Comparison of ENCODE assay signal across 8 mouse cellular contexts in the genomic region with DNA sequence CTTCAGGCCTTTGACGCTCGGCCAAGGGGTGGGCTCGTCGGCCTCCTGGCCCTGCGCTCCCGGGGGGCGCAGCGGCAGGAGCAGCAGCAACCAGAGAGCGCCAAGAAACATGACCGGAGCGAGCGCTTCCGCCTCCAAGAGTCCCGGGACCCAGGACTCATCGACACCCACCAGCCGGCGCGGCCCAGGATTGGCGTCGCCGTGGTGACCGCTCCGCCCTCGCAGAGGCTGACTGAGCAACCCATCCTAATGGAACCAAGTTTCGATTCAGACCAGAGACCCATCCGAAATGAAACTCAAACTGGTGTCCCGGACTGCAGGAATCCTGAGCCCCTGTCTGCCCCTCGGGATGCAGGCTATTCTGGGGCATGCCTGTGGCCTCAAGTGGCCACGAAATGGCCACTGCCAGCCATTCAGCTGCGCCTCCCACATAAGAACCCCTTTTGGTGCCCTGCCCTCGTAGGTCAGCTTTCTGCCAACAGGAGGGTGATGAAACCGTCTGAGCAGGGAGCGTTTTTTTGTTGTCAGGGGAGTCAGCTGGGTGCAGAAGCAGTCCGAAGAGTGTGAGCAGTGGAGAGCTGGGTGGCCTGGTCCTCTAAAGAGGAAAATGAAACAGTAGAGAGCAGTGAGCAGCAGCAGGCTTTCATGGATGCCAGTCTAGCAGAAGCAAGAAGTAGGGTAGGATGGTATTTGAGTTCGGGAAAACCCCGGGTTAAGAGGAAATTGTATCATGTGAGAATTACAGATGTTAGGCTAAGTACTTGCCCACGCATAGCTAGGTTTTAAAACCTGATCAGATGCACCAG. TPM values are rescaled to one million over a fixed set of nuclear protein-coding genes. Genes with fewer than 3 reads are reported as not detected.
A peak's percentile ranks its signal among the peaks of the same experiment; 100 is the strongest.
DNase-seq lines count a peak whose midpoint lies in the region; ATAC-seq and TF ChIP-seq lines count a peak whose summit lies in the region.

TSS of gene Tor3a (minus strand) at position 162 of the 806 bp plus-strand sequence.

- no peaks in the 10 kb centered on the region for H3K27me3 ChIP-seq in heart, embryonic 12.5 days (replicated peaks)
- H3K27me3 ChIP-seq in kidney, embryonic 16.5 days (ENCODE audit: insufficient read depth, low read length), result no peaks in the 10 kb centered on the region
- no peaks in the 10 kb centered on the region for H3K27me3 ChIP-seq in liver, embryonic 13.5 days
- H3K27me3 ChIP-seq in stomach, embryonic 14.5 days (ENCODE audit: control insufficient read depth, insufficient read depth, low read length), result no peaks in the 10 kb centered on the region

- peak within 1 kb of the TSS; percentile 81 for H3K4me2 ChIP-seq in heart, embryonic 12.5 days
- H3K4me2 ChIP-seq in kidney, embryonic 16.5 days (replicated peaks; ENCODE audit: low read depth, low read length), result peak within 1 kb of the TSS; percentile 100
- H3K4me2 ChIP-seq in liver, embryonic 13.5 days, result peak within 1 kb of the TSS; percentile 99
- H3K4me2 ChIP-seq in stomach, embryonic 14.5 days (replicated peaks; ENCODE audit: low read depth, low read length), result peak within 1 kb of the TSS; percentile 97

- H3K36me3 ChIP-seq in heart, embryonic 12.5 days, result 0 out of 2 replicates have a peak, but pooled peaks cover 5% of the 10 kb centered on the region
- H3K36me3 ChIP-seq in kidney, embryonic 16.5 days (ENCODE audit: insufficient read depth, low read length), result no peaks in the 10 kb centered on the region
- peaks cover 1% of the 10 kb centered on the region for H3K36me3 ChIP-seq in liver, embryonic 13.5 days
- H3K36me3 ChIP-seq in stomach, embryonic 14.5 days (ENCODE audit: control insufficient read depth, insufficient read depth, low read length), result 0 out of 2 replicates have a peak, but pooled peaks cover 1% of the 10 kb centered on the region

- WGBS in bone marrow, adult 2 months, result 1% methylated on average over 37 of the region's 37 CpGs
- 9% methylated on average over 37 of the region's 37 CpGs for WGBS in heart, embryonic 12.5 days
- WGBS in kidney, embryonic 16.5 days, result 6% methylated on average over 37 of the region's 37 CpGs
- WGBS in liver, embryonic 13.5 days (ENCODE audit: insufficient replicate concordance), result 5% methylated on average over 37 of the region's 37 CpGs
- 9% methylated on average over 37 of the region's 37 CpGs for WGBS in stomach, embryonic 14.5 days

- TF ChIP-seq POLR2A in bone marrow, adult 2 months (IDR thresholded peaks at IDR 0.05; ENCODE audit: borderline replicate concordance, control insufficient read depth, low read depth, low read length), result peak; percentile 67; the same call in 1 of the 2 replicates
- TF ChIP-seq POLR2A in embryonic fibroblast, embryonic 13.5 days (IDR thresholded peaks at IDR 0.05; ENCODE audit: low read depth, low read length), result peak; percentile 73

- no peaks in the 10 kb centered on the region for H3K9me3 ChIP-seq in heart, embryonic 12.5 days (replicated peaks)
- no peaks in the 10 kb centered on the region for H3K9me3 ChIP-seq in kidney, embryonic 16.5 days (ENCODE audit: low read length)
- no peaks in the 10 kb centered on the region for H3K9me3 ChIP-seq in liver, embryonic 13.5 days (replicated peaks)
- H3K9me3 ChIP-seq in stomach, embryonic 14.5 days (ENCODE audit: control insufficient read depth, low read depth, low read length), result no peaks in the 10 kb centered on the region

- peak; percentile 68; the same call in 1 of the 2 replicates for ATAC-seq in heart, embryonic 12.5 days (ENCODE audit: insufficient number of reproducible peaks, low FRiP score)
- ATAC-seq in kidney, embryonic 16.5 days (ENCODE audit: low FRiP score, low TSS enrichment), result peak; percentile 93
- ATAC-seq in liver, embryonic 13.5 days (ENCODE audit: low read depth), result peak; percentile 82
- ATAC-seq in stomach, embryonic 14.5 days (ENCODE audit: insufficient number of reproducible peaks, insufficient read depth, low FRiP score, low read depth), result peak; percentile 85

- peak within 1 kb of the TSS; percentile 85 for H3K4me3 ChIP-seq in bone marrow, adult 2 months (replicated peaks; ENCODE audit: control insufficient read depth, low read depth, low read length)
- H3K4me3 ChIP-seq in embryonic fibroblast, embryonic 13.5 days (ENCODE audit: insufficient read depth, low read length), result peak within 1 kb of the TSS; percentile 71
- peak within 1 kb of the TSS; percentile 56 for H3K4me3 ChIP-seq in heart, embryonic 12.5 days
- H3K4me3 ChIP-seq in kidney, embryonic 16.5 days (ENCODE audit: low read length), result peak within 1 kb of the TSS; percentile 75
- H3K4me3 ChIP-seq in liver, embryonic 13.5 days (replicated peaks), result peak within 1 kb of the TSS; percentile 72
- H3K4me3 ChIP-seq in stomach, embryonic 14.5 days (ENCODE audit: low read depth, low read length), result peak within 1 kb of the TSS; percentile 51

- peak; percentile 77 for DNase-seq in CD4-positive, CD25-positive, alpha-beta regulatory T cell, adult 2 months (ENCODE audit: low read depth, low spot score)
- peak; percentile 58 for DNase-seq in liver, embryonic 13.5 days
- peak; percentile 70 for DNase-seq in naive thymus-derived CD4-positive, alpha-beta T cell, adult 2 months (ENCODE audit: low read depth)

- peak within 1 kb of the TSS; percentile 77 for H3K9ac ChIP-seq in heart, embryonic 12.5 days
- H3K9ac ChIP-seq in kidney, embryonic 16.5 days (replicated peaks; ENCODE audit: low read length), result peak within 1 kb of the TSS; percentile 72
- peak within 1 kb of the TSS; percentile 69 for H3K9ac ChIP-seq in liver, embryonic 13.5 days
- H3K9ac ChIP-seq in stomach, embryonic 14.5 days (replicated peaks; ENCODE audit: low read depth, low read length), result peak within 1 kb of the TSS; percentile 33

- peak within 1 kb of the TSS; percentile 76 for H3K27ac ChIP-seq in bone marrow, adult 2 months (ENCODE audit: control insufficient read depth, insufficient read depth, low read depth, low read length, poor library complexity)
- H3K27ac ChIP-seq in embryonic fibroblast, embryonic 13.5 days (ENCODE audit: insufficient read depth, low read length), result peak within 1 kb of the TSS; percentile 70
- H3K27ac ChIP-seq in heart, embryonic 12.5 days (ENCODE audit: poor library complexity, severe bottlenecking), result no peak within 1 kb of the TSS
- peak within 1 kb of the TSS; percentile 78 for H3K27ac ChIP-seq in kidney, embryonic 16.5 days (ENCODE audit: low read length)
- H3K27ac ChIP-seq in liver, embryonic 13.5 days, result peak within 1 kb of the TSS; percentile 32; the same call in 1 of the 2 replicates
- H3K27ac ChIP-seq in stomach, embryonic 14.5 days (ENCODE audit: low read length), result no peak within 1 kb of the TSS

- no peak for TF ChIP-seq CTCF in bone marrow, adult 2 months (IDR thresholded peaks at IDR 0.05; ENCODE audit: control insufficient read depth, insufficient read depth, low read length)
- TF ChIP-seq CTCF in embryonic fibroblast, embryonic 13.5 days (IDR thresholded peaks at IDR 0.05; ENCODE audit: borderline replicate concordance, insufficient read depth, low read length), result no peak

- H3K4me1 ChIP-seq in bone marrow, adult 2 months (ENCODE audit: control insufficient read depth, insufficient read depth, low read length), result peaks cover 2% of the 10 kb centered on the region
- H3K4me1 ChIP-seq in embryonic fibroblast, embryonic 13.5 days (ENCODE audit: control insufficient read depth, insufficient read depth, low read length), result no peaks in the 10 kb centered on the region
- peaks cover 9% of the 10 kb centered on the region; the same call in 1 of the 2 replicates for H3K4me1 ChIP-seq in heart, embryonic 12.5 days (replicated peaks)
- peaks cover 8% of the 10 kb centered on the region; the same call in 1 of the 2 replicates for H3K4me1 ChIP-seq in kidney, embryonic 16.5 days (ENCODE audit: insufficient read depth, low read length)
- peaks cover 23% of the 10 kb centered on the region for H3K4me1 ChIP-seq in liver, embryonic 13.5 days (replicated peaks)
- peaks cover 4% of the 10 kb centered on the region; the same call in 1 of the 2 replicates for H3K4me1 ChIP-seq in stomach, embryonic 14.5 days (ENCODE audit: control insufficient read depth, insufficient read depth, low read length)

RNA-seq across cellular contexts. Expression of gene Tor3a, which starts in this region (rescaled TPM):
- 9.1 and 19.2 TPM in 2 replicates for polyA plus RNA-seq in bone marrow, adult 2 months (2011; ENCODE audit: insufficient read depth, insufficient read length, low replicate concordance, missing spikeins)
- polyA plus RNA-seq in embryonic fibroblast, embryonic 13.5 days (2011; ENCODE audit: insufficient read length, low read depth, missing spikeins), result 25.3 and 30.7 TPM in 2 replicates
- polyA plus RNA-seq in heart, embryonic 12.5 days (2016; fragmentation: Nextera tagmentation; extraction: Ambion mirVana), result 4.5 and 5.4 TPM in 2 replicates
- polyA plus RNA-seq in kidney, embryonic 16.5 days (2015; fragmentation: Nextera tagmentation; extraction: Ambion mirVana), result 19.5 and 19.6 TPM in 2 replicates
- 3.4 and 4.6 TPM in 2 replicates for polyA plus RNA-seq in liver, embryonic 13.5 days (2015; fragmentation: Nextera tagmentation; extraction: Ambion mirVana)
- 13.3 and 15.0 TPM in 2 replicates for polyA plus RNA-seq in stomach, embryonic 14.5 days (2014; fragmentation: Nextera tagmentation; extraction: Ambion mirVana)

Comparison
In these comparisons a context has a peak if more than half of its experiments do, and no peak if none do; other contexts are left out.
1. H3K27ac ChIP-seq: peak in bone marrow, adult 2 months (single experiment), embryonic fibroblast, embryonic 13.5 days (single experiment), kidney, embryonic 16.5 days (single experiment) and liver, embryonic 13.5 days (single experiment); none in heart, embryonic 12.5 days (single experiment) and stomach, embryonic 14.5 days (single experiment).
2. Peak in every context shown above with its lines, with median percentiles within 50 percentile points of each other: DNase-seq, H3K4me3 ChIP-seq, ATAC-seq, H3K4me2 ChIP-seq and H3K9ac ChIP-seq.